In genomic region chr4:140205811-140206231, GRCm38 (mm10) we compare ENCODE assay signal across 10 mouse cellular contexts. TPM values are rescaled to one million over a fixed set of nuclear protein-coding genes. Genes with fewer than 3 reads are reported as not detected.
DNase-seq lines count a peak whose midpoint lies in the region; ATAC-seq lines count a peak whose summit lies in the region.
"Had no signal": no experiment of that assay in that cellular context is flagged by ENCODE, and none has a peak within 500 bp of the region (broad histone marks: within the 10 kb centered on the region; RNA-seq: fewer than 3 reads in every experiment).

No protein-coding gene starts in this region.

- intact Hi-C loops in heart, postnatal 25 days (cut with DNase I) = no loop called here

- DNase-seq in retina, adult 2 months (ENCODE audit: low read depth, low spot score) = peak; percentile 25
- no peak for DNase-seq in retina, embryonic 14.5 days (ENCODE audit: low spot score)
- DNase-seq in heart, postnatal 25 days (ENCODE audit: low spot score) = peak; percentile 4
- peak; percentile 89 for DNase-seq in retina, postnatal 1 day
- no peak for DNase-seq in B cell, adult 2 months
- DNase-seq in thymus, postnatal 0 days (ENCODE audit: low spot score) = no peak

- H3K36me3 ChIP-seq in forebrain, embryonic 16.5 days (ENCODE audit: control insufficient read depth, insufficient read depth) = no peaks in the 10 kb centered on the region

- H3K27me3 ChIP-seq in forebrain, embryonic 16.5 days (replicated peaks; ENCODE audit: control insufficient read depth, insufficient read depth, low read length) = no peaks in the 10 kb centered on the region

- no peak overlapping the region for H3K4me2 ChIP-seq in forebrain, embryonic 16.5 days (ENCODE audit: low read length)

- H3K4me3 ChIP-seq in forebrain, embryonic 16.5 days (replicated peaks; ENCODE audit: low read length) = no peak overlapping the region

- peak; percentile 74 for ATAC-seq in forebrain, embryonic 16.5 days
- no peak for ATAC-seq in erythroblast, adult 5-6 weeks (replicated peaks; ENCODE audit: low FRiP score, poor library complexity, severe bottlenecking)
- ATAC-seq: Patski had no signal

- H3K27ac ChIP-seq in forebrain, embryonic 16.5 days (ENCODE audit: low read length) = peak overlapping the region; percentile 39

- WGBS in forebrain, embryonic 16.5 days = 38% methylated on average over 12 of the region's 12 CpGs

- H3K9me3 ChIP-seq in forebrain, embryonic 16.5 days (ENCODE audit: control insufficient read depth, low read length) = no peaks in the 10 kb centered on the region

- peaks cover 26% of the 10 kb centered on the region for H3K4me1 ChIP-seq in forebrain, embryonic 16.5 days (replicated peaks; ENCODE audit: control insufficient read depth, insufficient read depth, low read length)

- H3K9ac ChIP-seq in forebrain, embryonic 16.5 days (replicated peaks; ENCODE audit: low read depth, low read length) = peak overlapping the region; percentile 17; the same call in 1 of the 2 replicates

RNA-seq across cellular contexts. Expression of gene Igsf21, which starts 40.8 kb away (rescaled TPM):
- polyA plus RNA-seq in forebrain, embryonic 16.5 days (2015; fragmentation: Nextera tagmentation; extraction: Ambion mirVana) = 46.8 and 50.9 TPM in 2 replicates
- under 1 TPM; 0.21 to 0.25 TPM for total RNA-seq in heart, postnatal 25 days (2021)
- polyA plus RNA-seq in thymus, postnatal 0 days (2015; fragmentation: Nextera tagmentation; extraction: Ambion mirVana) = 0.39 and 0.50 TPM in 2 replicates
- not detected in 2 replicates for total RNA-seq in erythroblast, adult 5-6 weeks (2015; ENCODE audit: low replicate concordance)
- total RNA-seq in erythroblast, adult 5-6 weeks (2017; ENCODE audit: low replicate concordance) = not detected in 2 replicates
- total RNA-seq: liver, adult 2 months had no signal
- polyA plus RNA-seq: liver, adult 2 months; Patski had no signal

Comparison
In these comparisons a context has a peak if more than half of its experiments do, and no peak if none do; other contexts are left out.
1. DNase-seq: peak in retina, adult 2 months (single experiment), heart, postnatal 25 days (single experiment) and retina, postnatal 1 day (single experiment); none in retina, embryonic 14.5 days (single experiment), B cell, adult 2 months (0 of 2) and thymus, postnatal 0 days (single experiment).